Mouse (Mus musculus) NIH3T3 (cell line): ENCODE measurements at regions not wholly inside any gene's neighbourhood (a gene's known extent, or its start where the extent isn't known, plus 50 kb on each side); places are given as distances from the start of the nearest gene placed in this dataset.

Source experiments
- DNase-seq: peaks from one replicate; pipeline ENCODE4 v3.0.0-alpha.2; 2012; ENCODE audit warnings: low read depth

GRCm38 (mm10) chr11:71411958-71412357, 181.4 kb upstream of the Nlrp1b start:
- DNase-seq, result no peak

- no peak for DNase-seq
These were observed 184.0 kb upstream of the Nlrp1b start for GRCm38 (mm10) chr11:71414403-71415140.

- no peak for DNase-seq
These were observed 184.9 kb upstream of the Nlrp1b start for GRCm38 (mm10) chr11:71415451-71415850.

- DNase-seq, result no peak
These were observed 191.8 kb upstream of the Nlrp1b start for GRCm38 (mm10) chr11:71422291-71422840.

- DNase-seq, result no peak
These were observed 192.7 kb upstream of the Nlrp1b start for GRCm38 (mm10) chr11:71423242-71423641.

GRCm38 (mm10) chr11:71424879-71425278, 194.3 kb upstream of the Nlrp1b start:
- no peak for DNase-seq

GRCm38 (mm10) chr11:71429739-71430138, 199.2 kb upstream of the Nlrp1b start:
- DNase-seq, result no peak

GRCm38 (mm10) chr11:71434241-71434640, 203.7 kb upstream of the Nlrp1b start:
- DNase-seq, result no peak

- no peak for DNase-seq
These were observed 204.4 kb upstream of the Nlrp1b start for GRCm38 (mm10) chr11:71434886-71435285.

GRCm38 (mm10) chr11:71435745-71436144, 205.2 kb upstream of the Nlrp1b start:
- no peak for DNase-seq

GRCm38 (mm10) chr11:71436335-71436734, 205.8 kb upstream of the Nlrp1b start:
- DNase-seq, result no peak

- DNase-seq, result no peak
These were observed 206.3 kb upstream of the Nlrp1b start for GRCm38 (mm10) chr11:71436801-71437200.

GRCm38 (mm10) chr11:71439871-71440270, 209.3 kb upstream of the Nlrp1b start:
- no peak for DNase-seq

- DNase-seq, result no peak
These were observed 209.9 kb upstream of the Nlrp1b start for GRCm38 (mm10) chr11:71440392-71440791.

- no peak for DNase-seq
These were observed 213.5 kb upstream of the Nlrp1b start for GRCm38 (mm10) chr11:71444056-71444455.

- DNase-seq, result no peak
These were observed 216.1 kb upstream of the Nlrp1b start for GRCm38 (mm10) chr11:71446641-71447040.

GRCm38 (mm10) chr11:71447841-71448745, 217.6 kb upstream of the Nlrp1b start:
- DNase-seq, result no peak

- no peak for DNase-seq
These were observed 249.6 kb upstream of the Nlrp1b start for GRCm38 (mm10) chr11:71480094-71480493.

GRCm38 (mm10) chr11:71497863-71498262, 251.9 kb upstream of the Wscd1 start:
- no peak for DNase-seq

GRCm38 (mm10) chr11:71498299-71498698, 251.4 kb upstream of the Wscd1 start:
- DNase-seq, result no peak

GRCm38 (mm10) chr11:71502156-71502555, 247.6 kb upstream of the Wscd1 start:
- no peak for DNase-seq

- DNase-seq, result no peak
These were observed 237.3 kb upstream of the Wscd1 start for GRCm38 (mm10) chr11:71512271-71513066.
